Mouse (Mus musculus) left cerebral cortex, adult 11 months (tissue): ENCODE data around the gene Cacna2d3.

Source experiments
- DNase-seq: peaks from one replicate; pipeline ENCODE4 v3.0.0; 2022; ENCODE audit warnings: low spot score

Cacna2d3 gene

DNA sequence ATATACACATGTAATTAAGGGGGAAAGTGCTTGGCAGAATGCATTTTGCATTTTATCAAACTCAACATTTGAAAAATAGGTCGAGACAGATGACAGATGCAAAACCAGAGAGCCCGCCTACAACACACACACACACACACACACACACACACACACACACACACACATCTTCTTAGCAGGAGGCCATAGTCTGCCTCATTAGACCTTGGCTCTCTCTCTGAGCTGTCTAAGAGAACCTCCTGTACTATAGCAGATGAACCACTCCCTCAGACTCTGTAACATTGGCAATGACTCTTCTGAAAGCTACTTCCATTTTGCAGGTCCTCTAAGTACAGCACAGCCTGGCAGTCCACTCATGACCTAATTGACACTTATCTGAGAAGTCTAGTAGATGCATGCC, 330.2 kb downstream of the Cacna2d3 start:
- DNase-seq, result no peak

GRCm38 (mm10) chr14:29387761-29388160, 333.9 kb downstream of the Cacna2d3 start:
- DNase-seq, result no peak

DNA sequence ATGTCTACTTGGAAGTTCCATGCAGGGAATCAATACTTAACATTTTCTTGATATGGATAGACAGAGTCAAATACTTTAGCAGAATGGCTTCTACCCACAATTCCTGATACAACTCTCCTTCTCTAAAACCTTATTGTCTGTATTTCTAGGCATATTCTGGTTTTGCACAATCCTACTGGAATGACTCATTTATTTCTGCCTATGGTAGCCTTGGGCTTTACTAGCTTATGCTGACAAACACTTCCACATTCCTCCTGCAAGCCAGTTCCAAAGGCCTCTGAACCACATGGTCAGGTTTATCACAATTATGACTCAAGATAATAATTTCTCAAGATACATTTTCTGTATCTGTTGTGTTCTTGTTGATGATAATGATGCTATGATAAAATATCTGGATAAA, 336.2 kb downstream of the Cacna2d3 start:
- no peak for DNase-seq

GRCm38 (mm10) chr14:29382786-29383185, 338.9 kb downstream of the Cacna2d3 start:
- no peak for DNase-seq

GRCm38 (mm10) chr14:29366911-29367310, 354.8 kb downstream of the Cacna2d3 start:
- DNase-seq, result no peak

DNA sequence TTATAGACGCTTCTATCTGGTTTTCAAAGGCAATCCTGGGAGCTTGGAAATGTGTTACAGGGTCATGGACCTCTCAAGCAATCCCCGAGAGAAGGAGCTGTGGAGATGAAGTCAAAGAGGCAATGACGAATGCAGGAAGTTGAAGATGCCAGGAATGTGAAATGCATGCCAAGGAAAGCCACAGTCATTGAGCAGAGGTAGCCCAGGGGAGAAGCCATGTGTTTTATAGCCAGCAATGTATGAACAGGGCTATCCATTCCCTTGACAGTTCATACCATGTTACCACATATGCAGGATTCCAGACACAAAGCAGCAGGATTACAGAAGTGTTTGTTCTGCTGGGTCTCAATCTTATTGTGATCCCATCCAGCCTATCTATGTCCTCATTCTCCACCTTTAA, 359.2 kb downstream of the Cacna2d3 start:
- no peak for DNase-seq

GRCm38 (mm10) chr14:29350627-29351026, 371.0 kb downstream of the Cacna2d3 start:
- DNase-seq, result no peak

DNA sequence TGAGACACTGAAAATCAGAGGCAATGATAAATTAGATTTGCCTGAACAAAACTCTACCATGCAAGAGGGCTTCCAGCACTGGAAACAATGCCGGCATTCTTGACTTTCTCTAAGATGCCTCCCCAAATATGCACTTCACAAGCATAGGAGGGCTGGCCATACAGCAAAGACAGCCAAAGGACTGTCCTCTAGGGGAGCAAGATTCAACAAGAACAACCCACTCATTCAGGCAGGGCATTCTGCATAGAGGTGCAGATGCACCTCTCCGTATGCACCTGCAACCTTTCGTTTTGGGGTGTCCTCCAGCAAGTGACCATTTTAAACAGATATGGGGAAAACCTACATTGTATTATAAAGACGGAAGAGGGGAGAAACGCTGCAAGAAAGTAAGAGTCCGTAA, 380.1 kb downstream of the Cacna2d3 start:
- no peak for DNase-seq

DNA sequence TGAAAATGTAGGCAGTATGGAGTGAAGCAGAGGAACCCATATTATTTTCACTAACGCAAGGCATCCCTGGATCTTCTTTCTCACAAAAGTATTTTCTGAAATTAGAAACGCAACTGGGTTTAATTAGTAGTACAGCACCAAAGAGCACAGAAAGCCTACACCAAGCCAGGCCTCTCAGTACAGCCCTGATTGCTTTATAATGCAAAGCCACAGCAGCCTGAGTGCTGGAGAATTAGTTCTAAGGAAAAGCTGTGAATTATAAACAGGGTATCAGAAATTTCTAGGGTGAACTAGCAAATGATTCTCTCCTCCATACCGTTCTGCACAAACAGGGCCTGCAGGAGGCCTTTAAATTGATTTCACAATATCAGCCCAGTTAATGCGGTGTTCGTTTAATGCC, 380.9 kb downstream of the Cacna2d3 start:
- DNase-seq, result no peak

DNA sequence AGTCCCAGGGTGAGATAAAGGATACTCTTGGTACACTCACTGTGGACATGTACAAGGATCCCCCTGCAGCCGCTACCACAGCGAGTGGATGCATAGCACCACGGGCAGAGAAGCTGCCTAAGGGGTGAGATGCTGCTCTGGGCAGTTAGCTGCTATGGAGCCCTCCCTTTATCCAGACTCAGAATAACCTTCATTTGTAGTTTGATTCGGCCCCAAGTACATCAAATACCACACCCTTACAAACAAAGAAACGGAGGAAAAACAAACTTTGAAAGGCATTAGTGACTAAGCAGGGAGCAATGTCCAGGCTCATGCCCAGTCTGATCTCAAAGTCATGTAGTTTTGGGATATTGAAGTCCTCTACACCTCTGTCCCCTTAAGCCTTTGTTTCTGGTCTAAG, 386.8 kb downstream of the Cacna2d3 start:
- no peak for DNase-seq

DNA sequence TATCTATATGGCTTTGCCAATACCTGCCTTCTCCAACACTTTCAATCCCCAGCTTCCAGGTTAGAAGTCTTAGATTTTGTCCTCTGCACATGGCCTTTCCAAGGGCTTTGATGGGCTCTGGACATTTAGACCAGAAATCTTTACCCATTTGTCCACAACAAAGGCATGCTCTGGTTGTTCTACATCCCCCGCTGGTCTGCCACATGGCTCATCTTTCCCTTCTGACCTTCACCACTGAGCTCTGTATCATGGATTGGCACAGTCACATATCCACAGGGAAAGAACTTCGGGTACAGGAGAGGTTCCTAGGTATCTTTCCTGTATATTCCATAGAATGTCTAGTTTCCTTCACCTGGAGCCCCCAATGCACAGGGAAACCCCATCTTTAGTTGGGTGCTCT, 387.4 kb downstream of the Cacna2d3 start:
- DNase-seq, result no peak

DNA sequence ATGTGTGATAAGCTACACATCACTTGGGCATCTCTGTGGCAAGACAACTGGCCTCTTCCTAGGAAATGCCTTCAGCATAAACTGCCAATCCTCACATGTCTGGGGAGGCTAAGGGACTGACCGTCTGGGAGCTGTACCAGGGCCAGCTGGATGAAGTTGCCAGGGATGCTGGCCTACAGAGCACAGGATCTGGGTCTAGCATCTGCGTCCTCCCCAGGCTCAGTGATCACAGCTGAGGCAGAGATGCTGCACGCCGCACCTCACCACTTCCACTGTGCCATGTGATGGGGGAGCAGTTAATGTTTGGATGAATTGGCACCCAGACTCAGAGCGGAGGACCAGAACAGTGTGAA, 397.3 kb downstream of the Cacna2d3 start:
- no peak for DNase-seq

GRCm38 (mm10) chr14:29323718-29324429, 397.8 kb downstream of the Cacna2d3 start:
- DNase-seq, result no peak

GRCm38 (mm10) chr14:29313431-29313830, 408.2 kb downstream of the Cacna2d3 start:
- no peak for DNase-seq

DNA sequence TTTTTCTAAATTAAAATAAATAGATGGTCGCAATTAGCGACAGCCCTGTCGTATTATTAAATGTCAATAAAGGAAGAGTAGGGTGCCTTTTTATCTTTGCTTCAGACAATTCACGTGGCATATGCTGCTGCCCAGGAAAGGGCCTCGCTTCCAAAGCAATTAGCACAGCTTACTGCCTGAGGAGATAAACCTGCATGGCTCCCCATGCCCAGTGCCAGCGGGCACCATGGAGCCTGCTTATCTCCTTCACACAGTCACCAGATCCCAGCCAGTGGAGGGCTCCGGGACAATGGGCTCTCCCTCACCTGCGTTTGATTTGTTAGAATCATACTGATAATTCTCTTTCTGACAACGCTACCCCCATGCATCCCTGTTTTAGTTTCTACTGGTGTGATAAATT, 416.0 kb downstream of the Cacna2d3 start:
- no peak for DNase-seq

DNA sequence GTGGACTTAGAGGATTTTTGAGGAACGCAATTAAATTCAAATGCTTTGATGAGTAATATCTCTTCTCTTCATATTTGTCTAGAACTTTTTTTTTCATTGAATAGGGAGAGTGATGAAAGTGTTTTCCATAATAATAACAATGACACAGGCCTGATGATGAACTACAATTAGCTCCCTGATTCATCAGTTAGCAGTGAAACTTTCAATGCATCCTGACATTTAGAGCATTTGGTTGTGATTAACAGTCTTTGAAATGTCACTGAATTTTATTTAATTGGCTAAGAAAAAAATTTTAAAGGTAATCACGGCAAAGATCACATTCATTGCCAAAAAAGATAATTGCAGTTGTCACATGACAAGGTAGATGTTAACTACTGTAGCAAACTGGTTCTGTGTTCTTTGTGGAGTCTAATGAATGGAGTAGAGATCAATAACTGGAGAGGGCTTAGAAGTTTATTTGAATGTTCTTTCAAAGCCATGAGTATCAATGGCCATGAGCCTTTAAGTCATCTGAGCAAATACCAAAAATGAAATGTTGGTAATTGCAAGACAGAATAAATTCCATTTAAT, 425.4 kb downstream of the Cacna2d3 start:
- no peak for DNase-seq

DNA sequence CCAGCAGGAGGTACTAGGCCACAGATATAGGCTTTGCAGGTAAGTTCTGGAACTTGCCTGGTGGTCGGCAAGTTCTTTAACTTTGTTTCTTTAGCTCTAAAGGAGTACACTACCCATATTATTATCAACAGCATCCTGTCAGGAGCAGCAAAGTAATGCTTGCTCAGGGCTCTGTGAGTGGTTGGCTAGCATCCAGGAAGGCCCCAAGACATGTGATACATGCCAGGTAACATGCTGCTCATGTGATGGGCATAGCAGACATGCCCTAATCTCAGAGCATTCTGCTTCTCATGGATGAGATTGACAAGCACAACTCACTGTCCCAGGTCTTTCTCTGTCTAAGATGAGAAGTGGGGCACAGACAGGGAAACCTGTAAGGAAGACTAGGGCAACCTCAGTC, 442.8 kb downstream of the Cacna2d3 start:
- no peak for DNase-seq

- DNase-seq, result no peak
Observed at GRCm38 (mm10) chr14:29278401-29278800, 443.3 kb downstream of the Cacna2d3 start.

GRCm38 (mm10) chr14:29277701-29278100, 444.0 kb downstream of the Cacna2d3 start:
- DNase-seq, result no peak

GRCm38 (mm10) chr14:29273890-29274289, 447.8 kb downstream of the Cacna2d3 start:
- DNase-seq, result no peak

DNA sequence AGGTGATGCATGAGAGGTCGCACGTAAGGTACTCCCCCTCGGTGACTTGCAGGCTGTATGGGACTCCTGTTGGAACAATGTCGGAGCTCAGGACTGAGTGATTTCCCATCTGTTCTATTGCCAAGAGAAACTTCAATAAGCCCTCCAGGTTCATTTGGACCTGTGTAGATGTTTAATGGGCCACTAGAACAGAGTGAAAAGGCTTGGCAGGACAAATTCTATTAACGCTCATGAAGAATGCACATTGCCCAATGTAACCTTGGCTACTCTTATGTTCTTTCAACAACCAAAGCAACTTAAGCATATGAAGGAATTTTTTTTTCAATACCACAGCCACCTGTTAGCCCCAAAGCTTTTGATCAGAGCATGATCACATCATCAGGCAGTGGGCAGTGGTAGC, 451.1 kb downstream of the Cacna2d3 start:
- no peak for DNase-seq

- DNase-seq, result no peak
Observed at GRCm38 (mm10) chr14:29269816-29270215, 451.8 kb downstream of the Cacna2d3 start.

- DNase-seq, result no peak
Observed at GRCm38 (mm10) chr14:29268609-29269008, 453.1 kb downstream of the Cacna2d3 start.

GRCm38 (mm10) chr14:29267233-29267874, 454.3 kb downstream of the Cacna2d3 start:
- DNase-seq, result no peak
